In the genomic region with DNA sequence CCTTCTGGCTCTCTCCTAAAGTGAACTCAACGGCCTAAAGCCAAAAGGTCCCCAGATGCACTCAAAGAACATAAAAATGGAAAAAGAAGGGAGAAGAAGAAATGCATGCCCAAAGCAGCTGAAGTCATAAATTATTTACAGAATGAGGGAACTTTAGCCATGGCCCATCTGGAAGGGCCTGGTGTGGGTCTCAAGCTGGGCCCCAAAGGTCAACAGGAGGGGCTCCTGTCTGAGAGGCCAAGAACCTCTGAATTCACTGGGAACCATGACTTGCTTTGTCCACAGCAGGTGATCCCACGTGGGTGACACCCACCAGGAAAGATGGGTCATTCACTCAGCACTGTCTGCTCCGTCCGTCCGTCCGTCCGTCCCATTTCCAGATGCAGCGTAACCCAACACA, we compare ENCODE assay signal across 26 mouse cellular contexts.
DNase-seq lines count a peak whose midpoint lies in the region; ATAC-seq and TF ChIP-seq lines count a peak whose summit lies in the region.
"Had no signal": no experiment of that assay in that cellular context is flagged by ENCODE, and none has a peak within 500 bp of the region (broad histone marks: within the 10 kb centered on the region; RNA-seq: fewer than 3 reads in every experiment).

No protein-coding gene starts in this region.

- peaks cover 30% of the 10 kb centered on the region for H3K4me1 ChIP-seq in kidney, postnatal 0 days (replicated peaks; ENCODE audit: insufficient read depth, low read length)

- H3K27me3 ChIP-seq in kidney, postnatal 0 days (ENCODE audit: insufficient read depth, low read length), result no peaks in the 10 kb centered on the region
- H3K27me3 ChIP-seq: embryonic facial prominence, embryonic 12.5 days; embryonic facial prominence, embryonic 15.5 days; heart, embryonic 12.5 days; heart, embryonic 15.5 days had no signal

- peak overlapping the region; percentile 91 for H3K27ac ChIP-seq in gastrocnemius, adult 2 months
- H3K27ac ChIP-seq in kidney, postnatal 0 days, result peak overlapping the region; percentile 13; the same call in 1 of the 2 replicates
- H3K27ac ChIP-seq: embryonic facial prominence, embryonic 12.5 days; embryonic facial prominence, embryonic 15.5 days; heart, adult 2 months; hindbrain, embryonic 14.5 days; hindbrain, postnatal 0 days had no signal

- intact Hi-C loops in gastrocnemius, adult 2 months (cut with DNase I), result no loop called here

- WGBS in kidney, postnatal 0 days, result 76% methylated on average over 8 of the region's 8 CpGs

- no peak for DNase-seq in gastrocnemius, adult 2 months
- DNase-seq in gastrocnemius, postnatal 4 days (ENCODE audit: low spot score in 2 of 2), result no peak
- peak; percentile 31 for DNase-seq in kidney, adult 18-20 months
- no peak for DNase-seq in kidney, postnatal 4 days
- DNase-seq in kidney, postnatal 0 days (ENCODE audit: low spot score), result no peak
- DNase-seq in kidney, postnatal 36 days, result peak; percentile 46 to 63
- no peak for DNase-seq in lung, postnatal 36 days
- no peak for DNase-seq in neural tube, embryonic 10.5 days (ENCODE audit: extremely low spot score, low spot score)
- DNase-seq: adrenal gland, adult 2 months; adrenal gland, postnatal 14 days; cerebellum, adult 11 months; cerebellum, adult 2 months; cerebellum, adult 9-11 months; cerebellum, postnatal 25 days; forebrain, postnatal 0 days; gastrocnemius, postnatal 25 days; heart, adult 2 months; heart, postnatal 14 days; heart, postnatal 4 days had no signal

- no peak overlapping the region for H3K4me2 ChIP-seq in kidney, postnatal 0 days (ENCODE audit: low read length)
- H3K4me2 ChIP-seq: embryonic facial prominence, embryonic 12.5 days; embryonic facial prominence, embryonic 15.5 days; heart, embryonic 12.5 days; heart, embryonic 15.5 days; hindbrain, embryonic 14.5 days had no signal

- no peaks in the 10 kb centered on the region for H3K9me3 ChIP-seq in kidney, postnatal 0 days (replicated peaks; ENCODE audit: low read length)
- H3K9me3 ChIP-seq: embryonic facial prominence, embryonic 12.5 days; embryonic facial prominence, embryonic 15.5 days; heart, embryonic 12.5 days; heart, embryonic 15.5 days had no signal

- H3K9ac ChIP-seq in kidney, postnatal 0 days (ENCODE audit: low read depth, low read length), result no peak overlapping the region
- H3K9ac ChIP-seq: embryonic facial prominence, embryonic 12.5 days; embryonic facial prominence, embryonic 15.5 days; forebrain, postnatal 0 days; heart, embryonic 12.5 days; heart, embryonic 15.5 days; hindbrain, embryonic 14.5 days had no signal

- no peak for ATAC-seq in kidney, postnatal 0 days (replicated peaks; ENCODE audit: low FRiP score, low read depth)
- ATAC-seq: forebrain, embryonic 14.5 days; forebrain, postnatal 0 days; hindbrain, postnatal 0 days had no signal

- TF ChIP-seq CTCF in gastrocnemius, adult 2 months (IDR thresholded peaks at IDR 0.05), result no peak
- no peak for TF ChIP-seq CTCF in kidney, postnatal 0 days (IDR thresholded peaks at IDR 0.05; ENCODE audit: low read depth)

- H3K4me3 ChIP-seq in gastrocnemius, adult 2 months, result no peak overlapping the region
- H3K4me3 ChIP-seq in kidney, postnatal 0 days (replicated peaks; ENCODE audit: low read depth, low read length), result no peak overlapping the region
- H3K4me3 ChIP-seq: embryonic facial prominence, embryonic 12.5 days; embryonic facial prominence, embryonic 15.5 days; heart, adult 2 months; heart, embryonic 12.5 days; heart, embryonic 15.5 days had no signal

- peaks cover 8% of the 10 kb centered on the region; the same call in 1 of the 2 replicates for H3K36me3 ChIP-seq in kidney, postnatal 0 days (ENCODE audit: insufficient read depth, low read length)
- H3K36me3 ChIP-seq: heart, embryonic 15.5 days had no signal

Comparison
In these comparisons a context has a peak if more than half of its experiments do, and no peak if none do; other contexts are left out.
1. DNase-seq: peak in kidney, adult 18-20 months (single experiment) and kidney, postnatal 36 days (2 of 2); none in gastrocnemius, adult 2 months (single experiment), gastrocnemius, postnatal 4 days (0 of 2), kidney, postnatal 4 days (0 of 2), kidney, postnatal 0 days (single experiment), lung, postnatal 36 days (single experiment) and neural tube, embryonic 10.5 days (single experiment).